Mouse (Mus musculus) kidney, embryonic 16.5 days (tissue): Measurements from ENCODE around the gene Abhd14a. TPM values are rescaled to one million over a fixed set of nuclear protein-coding genes. Genes with fewer than 3 reads are reported as not detected.
A peak's percentile ranks its signal among the peaks of the same experiment; 100 is the strongest.

ENCODE experiments used
- ATAC-seq: fragments of 200-750 bp; cut with Nextera tagmentation; 2 replicates; pipeline ENCODE4 v1.8.0; 2017; ENCODE audit warnings: moderate TSS enrichment; ENCODE audit not compliant: low FRiP score, low TSS enrichment
- H3K27ac ChIP-seq: fragments of 300-500 bp; sonication (generic); 2 replicates; pipeline ENCODE4 v1.5.1; 2014; ENCODE audit warnings: low read length
- H3K27me3 ChIP-seq: fragments of 300-500 bp; sonication (generic); 2 replicates; pipeline ENCODE4 v1.6.1; 2014; ENCODE audit warnings: low read length, control low read depth, mixed read lengths; ENCODE audit not compliant: insufficient read depth
- H3K36me3 ChIP-seq: fragments of 300-500 bp; sonication (generic); 2 replicates; pipeline ENCODE4 v1.6.1; 2014; ENCODE audit warnings: low read length, control low read depth, mixed read lengths; ENCODE audit not compliant: insufficient read depth
- H3K4me1 ChIP-seq: fragments of 300-500 bp; sonication (generic); 2 replicates; pipeline ENCODE4 v1.6.1; 2014; ENCODE audit warnings: low read length, control low read depth, mixed read lengths; ENCODE audit not compliant: insufficient read depth
- H3K4me2 ChIP-seq: fragments of 300-500 bp; sonication (generic); replicated peaks from 2 replicates; pipeline ENCODE4 v1.6.1; 2014; ENCODE audit warnings: low read depth, low read length
- H3K4me3 ChIP-seq: fragments of 300-500 bp; sonication (generic); 2 replicates; pipeline ENCODE4 v1.5.1; 2014; ENCODE audit warnings: mild to moderate bottlenecking, low read length
- H3K9ac ChIP-seq: fragments of 300-500 bp; sonication (generic); replicated peaks from 2 replicates; pipeline ENCODE4 v1.6.1; 2014; ENCODE audit warnings: low read length
- H3K9me3 ChIP-seq: fragments of 300-500 bp; sonication (generic); 2 replicates; pipeline ENCODE4 v1.6.1; 2016; ENCODE audit warnings: low read length, control low read depth
- WGBS: fragments of 180-500 bp; shearing (Covaris S2); extraction: QIAGEN DNeasy Blood & Tissue Kit; methylation state at CpG from one replicate; pipeline ENCODE4 v1.1.7; 2014; 5-methylcytosine and 5-hydroxymethylcytosine counted together
- polyA plus RNA-seq: library from polyadenylated mRNA; unstranded; fragments of >200 nt; fragmentation: Nextera tagmentation; extraction: Ambion mirVana; gene quantifications from 2 replicates; pipeline ENCODE4 v1.2.1, GENCODE M21; 2015

Gene Abhd14a
- polyA plus RNA-seq, 1 experiment from 2014 or later: 70.3 TPM

DNA sequence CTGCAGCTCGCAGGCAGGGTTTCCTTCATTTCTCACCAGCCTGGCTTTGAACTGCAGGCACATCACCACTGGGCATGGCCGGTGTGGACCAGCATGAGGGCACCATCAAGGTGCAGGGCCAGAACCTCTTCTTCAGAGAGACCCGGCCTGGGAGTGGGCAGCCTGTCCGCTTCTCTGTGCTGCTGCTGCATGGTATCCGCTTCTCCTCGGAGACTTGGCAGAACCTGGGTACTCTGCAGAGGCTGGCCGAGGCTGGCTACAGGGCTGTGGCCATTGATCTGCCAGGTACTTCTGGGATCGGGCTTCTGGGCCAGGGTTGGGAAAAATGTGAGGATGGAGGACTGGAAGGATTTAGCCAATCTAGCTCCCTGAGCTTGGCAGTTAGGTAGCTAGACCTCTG is 2.5 kb upstream of the Abhd14a start:
- WGBS: 85% methylated on average over 8 of the region's 8 CpGs
- no peaks in the 10 kb centered on the region for H3K27me3 ChIP-seq
- no peak for ATAC-seq
- peak overlapping the region; percentile 35; the same call in 1 of the 2 replicates for H3K9ac ChIP-seq
- H3K4me2 ChIP-seq: peak overlapping the region; percentile 39; the same call in 1 of the 2 replicates
- H3K27ac ChIP-seq: peak overlapping the region; percentile 80
- H3K9me3 ChIP-seq: no peaks in the 10 kb centered on the region
- peaks cover 83% of the 10 kb centered on the region for H3K4me1 ChIP-seq
- H3K4me3 ChIP-seq: no peak overlapping the region
- H3K36me3 ChIP-seq: no peaks in the 10 kb centered on the region

GRCm38 (mm10) chr9:106448498-106449031 is 1.1 kb upstream of the Abhd14a start:
- no peaks in the 10 kb centered on the region for H3K36me3 ChIP-seq
- ATAC-seq: peak; percentile 54
- H3K27me3 ChIP-seq: no peaks in the 10 kb centered on the region
- under 1% methylated on average over 23 of the region's 23 CpGs for WGBS
- peak overlapping the region; percentile 66 for H3K4me3 ChIP-seq
- peak overlapping the region; percentile 89 for H3K27ac ChIP-seq
- H3K4me2 ChIP-seq: peak overlapping the region; percentile 82
- H3K4me1 ChIP-seq: peaks cover 77% of the 10 kb centered on the region
- no peaks in the 10 kb centered on the region for H3K9me3 ChIP-seq
- H3K9ac ChIP-seq: peak overlapping the region; percentile 64

DNA sequence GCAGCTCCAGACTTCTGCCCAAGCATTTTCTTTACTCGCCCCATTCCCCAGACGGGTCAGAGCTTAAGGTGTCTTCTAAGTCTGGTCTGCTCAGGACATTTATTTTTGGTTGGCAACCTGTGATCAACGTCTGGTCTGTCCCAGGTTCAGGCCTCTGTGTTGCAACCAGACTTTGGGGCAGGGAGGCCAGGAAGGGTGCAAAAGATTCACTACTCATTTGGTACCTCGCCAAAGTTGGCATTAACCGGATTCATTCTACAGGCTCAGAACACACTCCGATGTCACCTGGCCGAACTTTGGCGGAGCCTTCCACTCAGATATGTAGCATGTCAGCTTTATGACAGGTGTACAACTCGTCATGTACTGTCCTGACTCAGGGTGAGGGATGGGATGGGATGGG is 473 bp upstream of the Abhd14a start:
- peak overlapping the region; percentile 64 for H3K9ac ChIP-seq

DNA sequence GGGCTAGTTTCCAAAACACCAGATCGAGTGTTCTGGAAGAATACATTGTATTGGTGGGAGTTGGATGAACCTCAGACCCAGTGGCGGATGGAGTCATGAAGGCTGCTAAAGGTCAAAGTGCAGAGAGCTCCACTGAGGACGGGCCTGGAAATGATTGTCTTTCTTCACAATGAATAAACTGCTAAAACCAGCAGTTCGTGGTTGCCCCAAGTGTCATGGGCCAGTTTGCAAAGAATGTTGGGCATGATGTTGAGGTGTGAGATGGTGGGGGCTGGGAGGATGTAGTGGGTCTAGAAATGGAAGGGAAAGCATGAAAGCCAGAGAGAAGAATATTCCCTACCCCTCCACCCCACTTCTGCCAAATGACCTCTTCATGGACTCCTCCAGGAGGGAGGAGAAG is 2.6 kb downstream of the Abhd14a start:
- Histone ChIP-seq H3K4me3 (no peak overlapping the region), H3K9ac (no peak overlapping the region), H3K4me2 (no peak overlapping the region), H3K36me3 (no peaks in the 10 kb centered on the region), H3K27me3 (no peaks in the 10 kb centered on the region), H3K4me1 (peaks cover 42% of the 10 kb centered on the region), H3K9me3 (no peaks in the 10 kb centered on the region), H3K27ac (0 out of 2 replicates have a peak overlapping the region, but pooled peaks have one; percentile 56)
- 58% methylated on average over 4 of the region's 4 CpGs for WGBS
- ATAC-seq: no peak

More for the DNA sequence above, 473 bp upstream of the Abhd14a start:
- Histone ChIP-seq H3K4me2 (peak overlapping the region; percentile 82), H3K27ac (peak overlapping the region; percentile 89), H3K9me3 (no peaks in the 10 kb centered on the region), H3K27me3 (no peaks in the 10 kb centered on the region), H3K36me3 (no peaks in the 10 kb centered on the region), H3K4me3 (peak overlapping the region; percentile 66), H3K4me1 (peaks cover 73% of the 10 kb centered on the region)
- 0 out of 2 replicates have a peak, but pooled peaks have one; percentile 0 for ATAC-seq
- WGBS: 38% methylated on average over 9 of the region's 9 CpGs

DNA sequence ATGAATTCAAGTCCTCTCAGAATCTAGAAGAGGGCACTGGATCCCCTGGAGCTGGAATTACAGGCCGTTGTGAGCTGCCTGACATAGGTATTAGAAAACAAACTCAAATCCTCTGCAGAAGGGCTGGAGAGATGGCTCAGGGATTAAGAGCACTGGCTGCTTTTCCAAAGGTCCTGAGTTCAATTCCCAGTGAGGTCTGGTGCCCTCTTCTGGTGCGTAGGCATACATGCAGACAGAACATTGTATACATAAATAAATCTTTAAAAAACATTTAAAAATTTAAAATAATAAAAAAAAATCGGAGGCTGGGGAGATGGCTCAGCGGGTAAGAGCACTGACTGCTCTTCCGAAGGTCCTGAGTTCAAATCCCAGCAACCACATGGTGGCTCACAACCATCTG is 4.8 kb downstream of the Abhd14a start:
- WGBS: 81% methylated on average over 5 of the region's 5 CpGs
- H3K4me3 ChIP-seq: no peak overlapping the region
- H3K27ac ChIP-seq: no peak overlapping the region
- H3K4me2 ChIP-seq: no peak overlapping the region
- ATAC-seq: no peak
- no peaks in the 10 kb centered on the region for H3K27me3 ChIP-seq
- peaks cover 34% of the 10 kb centered on the region for H3K4me1 ChIP-seq
- H3K36me3 ChIP-seq: no peaks in the 10 kb centered on the region
- no peaks in the 10 kb centered on the region for H3K9me3 ChIP-seq
- H3K9ac ChIP-seq: no peak overlapping the region

GRCm38 (mm10) chr9:106436566-106436965 is 10.9 kb downstream of the Abhd14a start:
- no peak overlapping the region for H3K27ac ChIP-seq
- H3K9ac ChIP-seq: no peak overlapping the region
- H3K4me1 ChIP-seq: peaks cover 23% of the 10 kb centered on the region
- H3K27me3 ChIP-seq: no peaks in the 10 kb centered on the region
- H3K9me3 ChIP-seq: no peaks in the 10 kb centered on the region
- ATAC-seq: no peak
- H3K4me3 ChIP-seq: no peak overlapping the region
- H3K36me3 ChIP-seq: peaks cover 30% of the 10 kb centered on the region
- H3K4me2 ChIP-seq: no peak overlapping the region
- WGBS: 78% methylated on average over 9 of the region's 9 CpGs

- Histone ChIP-seq H3K27me3 (no peaks in the 10 kb centered on the region), H3K36me3 (peaks cover 40% of the 10 kb centered on the region), H3K9me3 (no peaks in the 10 kb centered on the region), H3K27ac (0 out of 2 replicates have a peak overlapping the region, but pooled peaks have one; percentile 14), H3K9ac (no peak overlapping the region), H3K4me2 (no peak overlapping the region), H3K4me1 (peaks cover 27% of the 10 kb centered on the region), H3K4me3 (no peak overlapping the region)
- no peak for ATAC-seq
- 66% methylated on average over 7 of the region's 7 CpGs for WGBS
These were observed 14.1 kb downstream of the Abhd14a start for GRCm38 (mm10) chr9:106433389-106433788.

DNA sequence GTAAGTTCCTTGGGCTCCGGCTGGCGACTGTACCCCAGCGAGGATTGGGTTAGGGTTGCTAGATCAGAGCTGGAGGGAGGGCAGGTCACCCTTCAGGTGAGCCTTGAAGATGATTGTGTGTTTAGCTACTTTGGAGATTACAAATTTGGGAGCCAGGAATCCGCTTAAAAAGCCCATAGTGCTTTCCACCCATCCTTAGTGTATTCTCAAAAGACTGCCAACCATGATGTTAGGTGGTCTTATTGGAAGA is 17.5 kb downstream of the Abhd14a start:
- peak overlapping the region; percentile 89 for H3K4me2 ChIP-seq
- no peaks in the 10 kb centered on the region for H3K27me3 ChIP-seq
- H3K4me1 ChIP-seq: peaks cover 12% of the 10 kb centered on the region
- H3K27ac ChIP-seq: peak overlapping the region; percentile 100
- no peaks in the 10 kb centered on the region for H3K9me3 ChIP-seq
- peaks cover 35% of the 10 kb centered on the region for H3K36me3 ChIP-seq
- no peak for ATAC-seq
- H3K4me3 ChIP-seq: peak overlapping the region; percentile 97
- 0% methylated on average over 4 of the region's 4 CpGs for WGBS
- peak overlapping the region; percentile 97 for H3K9ac ChIP-seq

DNA sequence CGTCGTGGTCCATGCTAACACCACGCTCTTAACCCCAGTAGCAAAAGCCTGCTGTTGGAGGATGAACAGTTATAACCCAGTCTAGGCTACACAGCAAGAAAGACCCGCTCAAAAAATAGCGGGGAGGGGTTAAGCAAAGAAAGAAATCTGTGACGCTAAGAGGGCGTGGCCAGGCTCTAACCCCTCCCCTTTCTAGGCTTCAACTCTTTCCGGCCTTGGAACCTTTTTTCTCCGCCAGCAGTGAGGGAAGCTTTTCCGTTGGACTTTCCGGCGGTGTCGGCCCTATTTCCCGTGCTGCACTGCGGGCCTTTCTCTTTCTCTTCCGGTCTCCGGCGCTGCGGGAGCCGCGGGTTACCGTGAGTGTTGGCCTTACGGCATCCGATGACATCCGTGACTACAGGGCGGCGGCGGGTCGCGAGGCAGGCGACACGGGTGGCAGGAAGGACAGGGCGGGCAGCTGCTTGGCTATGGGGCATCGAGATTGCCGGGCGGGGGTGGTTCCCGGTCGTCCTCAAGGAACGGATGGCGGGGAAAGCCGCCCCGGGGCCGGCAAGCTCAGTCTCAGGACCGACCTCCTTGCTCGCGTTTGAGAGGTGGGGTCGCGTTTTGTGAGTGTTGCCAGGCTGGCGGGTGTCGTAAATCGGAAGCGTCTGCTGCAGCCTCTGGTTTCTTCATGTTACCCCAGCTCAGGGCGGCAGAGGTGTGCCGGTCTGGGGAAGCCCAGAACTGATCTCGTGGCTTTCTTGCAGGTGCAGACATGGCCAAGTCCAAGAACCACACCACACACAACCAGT is 18.1 kb downstream of the Abhd14a start, which contains the start of gene Rpl29:
Gene Rpl29, plus strand, starts transcription at position 234 of the 794 bp plus-strand sequence.
- peaks cover 11% of the 10 kb centered on the region for H3K4me1 ChIP-seq
- H3K27ac ChIP-seq: peak within 1 kb of the TSS; percentile 100
- no peaks in the 10 kb centered on the region for H3K27me3 ChIP-seq
- H3K36me3 ChIP-seq: peaks cover 35% of the 10 kb centered on the region
- peak within 1 kb of the TSS; percentile 97 for H3K9ac ChIP-seq
- under 1% methylated on average over 55 of the region's 55 CpGs for WGBS
- H3K9me3 ChIP-seq: no peaks in the 10 kb centered on the region
- peak within 1 kb of the TSS; percentile 89 for H3K4me2 ChIP-seq
- peak; percentile 91 for ATAC-seq
- H3K4me3 ChIP-seq: peak within 1 kb of the TSS; percentile 97

- 10% methylated on average over 11 of the region's 11 CpGs for WGBS
- peak; percentile 64 for ATAC-seq
These were observed 18.7 kb downstream of the Abhd14a start for GRCm38 (mm10) chr9:106428719-106429220.

More at GRCm38 (mm10) chr9:106428719-106429220, 18.7 kb downstream of the Abhd14a start:
- peaks cover 11% of the 10 kb centered on the region for H3K4me1 ChIP-seq
- H3K36me3 ChIP-seq: peaks cover 32% of the 10 kb centered on the region
- H3K9ac ChIP-seq: peak overlapping the region; percentile 97
- no peaks in the 10 kb centered on the region for H3K9me3 ChIP-seq
- H3K27me3 ChIP-seq: no peaks in the 10 kb centered on the region
- H3K4me2 ChIP-seq: peak overlapping the region; percentile 85
- peak overlapping the region; percentile 97 for H3K4me3 ChIP-seq
- H3K27ac ChIP-seq: peak overlapping the region; percentile 100
